Mouse (Mus musculus) right cerebral cortex, postnatal 36 days (tissue): ENCODE measurements around the gene Foxp1.

ENCODE experiments used
- DNase-seq, 2 experiments: peaks; one replicate each; pipeline ENCODE4 v3.0.0; 2022; ENCODE audit warnings: low spot score in 2 of 2, mixed read lengths in 1 of 2

Foxp1 gene

GRCm38 (mm10) chr6:99520676-99521037, 1.9 kb downstream of the Foxp1 start:
- no peak for DNase-seq

GRCm38 (mm10) chr6:99519806-99520675, 2.5 kb downstream of the Foxp1 start:
- DNase-seq: peak in 1 of 2 experiments; percentile 23

- no peak for DNase-seq
Measured at GRCm38 (mm10) chr6:99519052-99519451, 3.5 kb downstream of the Foxp1 start.

DNA sequence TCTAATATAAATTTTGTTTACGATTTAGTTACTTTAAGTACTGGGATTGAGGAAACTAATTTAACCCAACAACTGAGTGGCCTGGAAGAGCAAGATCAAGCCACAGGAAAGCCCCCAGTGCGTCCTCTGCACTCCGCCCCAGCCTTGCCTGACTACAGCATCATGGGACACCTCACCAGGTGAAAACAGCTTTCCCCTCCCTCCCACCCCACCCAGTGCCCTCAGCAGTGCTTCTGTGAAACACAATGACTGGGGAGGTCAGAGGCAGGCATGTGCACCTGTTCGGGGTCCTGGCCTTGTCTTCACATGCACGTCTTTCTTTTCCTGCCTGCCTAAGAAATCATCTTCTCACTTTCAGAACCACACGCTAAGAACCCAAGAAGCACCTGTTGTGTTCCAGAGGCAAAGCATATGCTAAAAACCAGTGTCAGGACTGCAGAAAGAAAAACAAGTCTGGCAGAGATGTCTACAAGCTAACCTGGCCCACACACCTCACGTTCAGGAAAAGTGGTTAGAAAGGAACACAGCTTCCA, 6.8 kb downstream of the Foxp1 start:
- DNase-seq: no peak

DNA sequence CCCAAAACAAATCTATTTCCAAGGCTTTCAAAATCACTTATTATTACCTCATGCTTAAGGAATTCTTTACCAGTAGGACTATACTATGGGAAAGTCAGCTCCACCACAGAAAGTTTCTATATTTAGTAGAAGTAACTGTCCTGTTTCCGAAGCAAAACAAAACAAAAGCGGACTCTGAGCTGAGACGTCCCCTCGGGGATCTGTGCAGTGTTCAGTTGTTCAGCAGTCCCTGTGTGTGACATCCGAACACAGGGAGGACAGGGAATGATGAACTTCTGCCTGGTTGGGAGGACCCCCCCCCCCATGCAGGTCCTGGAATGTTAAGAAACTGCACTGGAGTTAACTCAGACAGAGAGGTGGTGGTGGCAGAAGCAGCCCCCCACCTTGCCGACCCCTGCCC, 10.7 kb downstream of the Foxp1 start:
- DNase-seq: no peak

GRCm38 (mm10) chr6:99509189-99509592, 13.3 kb downstream of the Foxp1 start:
- no peak for DNase-seq

DNA sequence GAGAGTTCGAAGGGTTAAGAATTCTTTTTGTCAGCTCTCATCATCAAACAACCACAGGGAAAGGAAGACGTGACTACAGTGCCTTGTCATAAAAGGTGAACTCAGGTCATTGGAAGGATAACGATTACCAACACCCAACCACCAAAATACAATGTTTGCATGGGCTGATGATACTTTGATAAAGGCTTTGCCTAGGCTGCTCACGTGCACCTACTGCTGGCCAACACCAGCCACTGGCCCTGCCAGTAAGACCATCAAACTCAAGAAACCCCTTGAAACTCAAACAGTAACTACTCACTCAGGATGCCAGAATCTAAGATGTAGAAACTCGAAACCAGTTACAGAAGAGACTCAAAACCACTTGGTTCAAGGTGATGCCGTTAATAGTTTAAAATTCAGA, 15.7 kb downstream of the Foxp1 start:
- DNase-seq: no peak

GRCm38 (mm10) chr6:99503741-99504140, 18.8 kb downstream of the Foxp1 start:
- DNase-seq: no peak

GRCm38 (mm10) chr6:99502727-99503126, 19.8 kb downstream of the Foxp1 start:
- DNase-seq: no peak

GRCm38 (mm10) chr6:99502314-99502713, 20.2 kb downstream of the Foxp1 start:
- no peak for DNase-seq

DNA sequence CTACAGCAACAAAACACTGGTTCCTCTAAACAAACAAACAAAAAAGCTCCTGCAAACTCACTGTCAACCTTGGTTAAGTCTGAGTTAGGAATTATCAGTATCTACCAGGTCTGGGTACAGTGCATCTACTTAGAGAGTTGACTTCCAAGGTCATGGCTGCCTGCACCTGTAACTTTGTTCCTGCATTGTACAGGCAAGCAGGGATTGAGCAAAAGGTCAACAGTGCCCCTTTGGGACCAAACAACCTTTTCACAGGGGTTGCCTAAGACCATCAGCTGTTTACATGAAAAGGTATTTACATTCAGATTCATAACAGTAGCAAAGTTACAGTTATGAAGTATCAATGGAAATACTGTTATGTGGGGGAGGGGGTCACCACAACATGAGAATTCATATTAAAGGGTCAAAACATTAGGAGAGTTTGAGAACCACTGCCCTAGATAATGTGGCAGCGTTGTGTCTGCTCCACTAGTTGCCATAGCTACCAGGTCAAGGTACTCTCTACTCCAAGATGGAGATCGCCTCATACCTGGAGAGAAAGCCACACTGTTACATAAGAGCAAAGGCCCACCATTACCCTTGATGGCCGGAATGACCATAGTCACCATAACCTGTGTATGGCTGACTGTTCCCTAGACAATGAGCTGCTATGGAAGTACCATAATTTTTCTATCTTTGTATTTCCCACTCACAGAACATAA, 21.8 kb downstream of the Foxp1 start:
- no peak for DNase-seq

DNA sequence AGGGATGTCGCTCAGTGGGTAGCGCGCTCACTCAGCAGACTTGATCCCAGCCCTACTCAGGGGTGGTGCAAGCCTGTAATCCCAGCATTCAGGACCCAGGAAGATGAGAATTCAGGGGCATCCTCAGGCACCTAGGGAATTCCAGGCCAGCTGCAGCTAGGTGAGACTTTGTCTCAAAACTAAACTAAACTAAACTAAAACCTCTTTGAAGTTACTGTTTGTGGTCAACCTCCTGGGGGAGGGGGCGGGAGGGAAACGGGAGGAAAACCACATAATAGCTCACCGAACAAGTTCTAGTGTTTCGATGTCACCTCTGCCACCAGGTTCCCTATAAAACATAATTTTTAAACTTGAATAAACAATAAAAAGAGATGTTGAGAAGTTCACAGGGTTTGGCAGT, 24.4 kb downstream of the Foxp1 start:
- no peak for DNase-seq

- no peak for DNase-seq
Measured at GRCm38 (mm10) chr6:99496114-99496513, 26.4 kb downstream of the Foxp1 start.

- DNase-seq: no peak
Measured at GRCm38 (mm10) chr6:99492937-99493336, 29.6 kb downstream of the Foxp1 start.

DNA sequence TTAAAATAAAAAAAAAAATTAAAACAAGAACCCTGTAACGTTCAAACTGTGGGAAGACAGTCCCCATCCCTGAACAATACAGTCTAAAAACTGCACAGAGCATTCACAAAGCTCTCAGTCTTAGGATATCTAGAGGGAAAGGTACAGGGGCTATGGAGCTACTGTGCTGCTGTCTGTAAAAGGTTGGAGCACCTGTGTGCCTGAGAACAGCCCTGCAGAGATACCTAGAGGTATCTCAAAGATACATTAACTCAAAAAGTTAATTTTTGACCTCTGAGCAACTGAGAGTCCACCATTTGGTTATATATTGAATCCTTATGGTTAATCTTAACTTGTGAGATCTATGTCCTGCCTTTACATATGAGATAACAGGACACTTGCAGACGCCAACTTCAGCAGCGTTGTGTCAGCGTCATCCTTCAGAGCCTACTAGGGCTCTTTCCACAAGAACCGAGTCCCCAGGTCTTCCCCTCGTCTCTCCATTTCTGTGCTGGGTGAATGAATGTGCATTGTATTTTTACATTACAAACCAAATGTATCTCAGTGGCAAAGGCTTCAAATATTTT, 30.5 kb downstream of the Foxp1 start:
- no peak for DNase-seq

- no peak for DNase-seq
Measured at GRCm38 (mm10) chr6:99491146-99491545, 31.4 kb downstream of the Foxp1 start.

- DNase-seq: no peak
Measured at GRCm38 (mm10) chr6:99489900-99490648, 32.4 kb downstream of the Foxp1 start.

DNA sequence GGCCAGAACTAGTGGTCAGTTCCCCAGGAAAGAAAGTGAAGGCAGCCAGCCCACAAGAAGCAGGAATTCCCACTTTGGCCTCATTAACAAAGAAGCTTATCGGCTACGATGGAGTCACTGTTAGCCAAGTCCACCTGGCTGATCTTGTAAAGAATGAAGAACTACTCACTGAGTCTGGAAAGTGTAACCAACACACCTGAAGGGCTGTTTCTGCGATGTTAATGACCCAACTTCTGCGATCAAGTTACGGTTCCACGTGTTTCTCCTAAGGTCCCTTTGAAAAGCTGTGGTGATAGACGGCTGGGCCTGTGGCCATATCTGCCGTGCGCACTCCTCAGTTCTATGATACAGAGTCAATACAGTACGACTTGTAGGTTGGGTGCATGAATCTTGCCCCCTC, 33.1 kb downstream of the Foxp1 start:
- no peak for DNase-seq

- peak in 1 of 2 experiments; percentile 11 for DNase-seq
Measured at GRCm38 (mm10) chr6:99485884-99486640, 36.5 kb downstream of the Foxp1 start.

- peak; percentile 62 to 69 for DNase-seq
Measured at GRCm38 (mm10) chr6:99485217-99485883, 37.2 kb downstream of the Foxp1 start.

GRCm38 (mm10) chr6:99484884-99485216, 37.7 kb downstream of the Foxp1 start:
- no peak for DNase-seq
